Comparison of ENCODE assay signal across 9 mouse cellular contexts in the genomic region with DNA sequence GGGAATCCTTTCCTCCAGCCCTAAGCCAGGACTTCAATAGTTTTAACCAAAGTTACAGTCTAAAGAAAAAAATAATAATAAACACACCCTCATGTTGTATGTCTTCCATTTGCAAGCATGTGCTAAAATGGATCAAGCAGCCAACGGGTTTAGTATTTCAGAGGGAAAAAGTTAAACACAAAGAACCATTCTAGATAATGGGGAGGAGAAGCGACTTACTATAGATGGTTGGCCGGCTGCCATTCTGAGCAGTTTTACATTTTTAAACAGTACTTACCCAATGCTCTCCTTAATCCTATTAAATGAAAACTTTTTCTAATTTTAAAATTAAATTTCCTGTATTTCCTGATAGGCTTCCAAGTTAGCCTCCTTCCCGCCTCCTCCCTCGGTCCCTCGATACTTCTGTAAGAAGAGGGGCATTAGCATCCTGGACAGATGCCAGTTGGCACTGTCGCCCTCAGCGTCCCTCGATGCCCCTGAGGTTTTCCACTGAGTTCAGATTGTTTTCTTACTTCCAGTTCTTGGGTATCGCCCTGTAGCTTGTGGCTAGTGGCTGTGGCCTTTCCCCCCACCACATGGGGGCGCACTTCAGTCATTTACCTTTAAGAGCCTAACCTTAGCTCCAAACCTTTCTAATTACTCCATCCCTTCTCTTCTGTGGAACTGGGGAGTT.
A peak's percentile ranks its signal among the peaks of the same experiment; 100 is the strongest.
DNase-seq lines count a peak whose midpoint lies in the region; ATAC-seq and TF ChIP-seq lines count a peak whose summit lies in the region.
"Had no signal": no experiment of that assay in that cellular context is flagged by ENCODE, and none has a peak within 500 bp of the region (broad histone marks: within the 10 kb centered on the region; RNA-seq: fewer than 3 reads in every experiment).

No protein-coding gene starts in this region.

- H3K4me1 ChIP-seq in embryonic facial prominence, embryonic 12.5 days = no peaks in the 10 kb centered on the region
- H3K4me1 ChIP-seq in embryonic facial prominence, embryonic 10.5 days = no peaks in the 10 kb centered on the region
- H3K4me1 ChIP-seq in thymus, adult 2 months (replicated peaks; ENCODE audit: control insufficient read depth, insufficient read depth, low read length) = no peaks in the 10 kb centered on the region
- no peaks in the 10 kb centered on the region for H3K4me1 ChIP-seq in liver, embryonic 14.5 days (replicated peaks; ENCODE audit: control insufficient read depth in 2 of 2, insufficient read depth in 2 of 2, low read length in 1 of 2)
- H3K4me1 ChIP-seq: stomach, embryonic 15.5 days had no signal

- no peak for TF ChIP-seq EP300 in liver, embryonic 14.5 days (IDR thresholded peaks at IDR 0.05; ENCODE audit: low read depth)

- DNase-seq in embryonic facial prominence, embryonic 10.5 days (ENCODE audit: low spot score) = no peak
- peak; percentile 31 for DNase-seq in thymus, adult 2 months
- no peak for DNase-seq in thymus, adult 18-20 months
- peak; percentile 43 to 68 for DNase-seq in cerebellum, postnatal 25 days
- peak; percentile 77 for DNase-seq in heart, postnatal 4 days
- no peak for DNase-seq in liver, embryonic 14.5 days (ENCODE audit: low read depth in 3 of 3, low spot score in 3 of 3)
- peak; percentile 8 to 58 for DNase-seq in spleen, postnatal 10 days (ENCODE audit: low spot score in 2 of 2)

- WGBS in embryonic facial prominence, embryonic 12.5 days = 60% methylated on average over 11 of the region's 11 CpGs
- WGBS in embryonic facial prominence, embryonic 10.5 days = 84% methylated on average over 11 of the region's 11 CpGs
- WGBS in thymus, adult 2 months = 73% methylated on average over 11 of the region's 11 CpGs
- 55% methylated on average over 11 of the region's 11 CpGs for WGBS in liver, embryonic 14.5 days (ENCODE audit: insufficient replicate concordance)

- H3K27ac ChIP-seq in embryonic facial prominence, embryonic 12.5 days = no peak overlapping the region
- no peak overlapping the region for H3K27ac ChIP-seq in embryonic facial prominence, embryonic 10.5 days (replicated peaks)
- H3K27ac ChIP-seq in thymus, adult 2 months (ENCODE audit: control insufficient read depth, insufficient read depth, low read length) = no peak overlapping the region
- H3K27ac ChIP-seq in liver, embryonic 14.5 days = no peak overlapping the region
- H3K27ac ChIP-seq: stomach, embryonic 15.5 days had no signal

- no peak overlapping the region for H3K4me3 ChIP-seq in embryonic facial prominence, embryonic 12.5 days
- no peak overlapping the region for H3K4me3 ChIP-seq in embryonic facial prominence, embryonic 10.5 days
- H3K4me3 ChIP-seq in thymus, adult 2 months (ENCODE audit: control insufficient read depth, insufficient read depth, low read length) = no peak overlapping the region
- no peak overlapping the region for H3K4me3 ChIP-seq in liver, embryonic 14.5 days (ENCODE audit: insufficient read depth in 1 of 2, low read depth in 2 of 2, low read length in 2 of 2)
- H3K4me3 ChIP-seq: stomach, embryonic 15.5 days had no signal

- peak; percentile 35; the same call in 1 of the 2 replicates for ATAC-seq in embryonic facial prominence, embryonic 12.5 days (ENCODE audit: insufficient number of reproducible peaks, insufficient read depth, low FRiP score, low TSS enrichment)
- ATAC-seq in liver, embryonic 14.5 days (ENCODE audit: insufficient read depth) = no peak

- H3K4me2 ChIP-seq in embryonic facial prominence, embryonic 12.5 days (replicated peaks) = no peak overlapping the region
- no peak overlapping the region for H3K4me2 ChIP-seq in liver, embryonic 14.5 days (ENCODE audit: low read depth)
- H3K4me2 ChIP-seq: stomach, embryonic 15.5 days had no signal

- H3K9me3 ChIP-seq in embryonic facial prominence, embryonic 12.5 days = no peaks in the 10 kb centered on the region
- H3K9me3 ChIP-seq in embryonic facial prominence, embryonic 10.5 days = no peaks in the 10 kb centered on the region
- no peaks in the 10 kb centered on the region for H3K9me3 ChIP-seq in liver, embryonic 14.5 days (ENCODE audit: control insufficient read depth, low read length)
- H3K9me3 ChIP-seq: stomach, embryonic 15.5 days had no signal

- no peak for TF ChIP-seq POLR2A in thymus, adult 2 months (IDR thresholded peaks at IDR 0.05; ENCODE audit: control insufficient read depth, extremely low read depth, insufficient read depth, low read length, poor library complexity)

- no peaks in the 10 kb centered on the region for H3K27me3 ChIP-seq in embryonic facial prominence, embryonic 12.5 days
- H3K27me3 ChIP-seq in embryonic facial prominence, embryonic 10.5 days (replicated peaks; ENCODE audit: low read depth, poor library complexity, severe bottlenecking) = no peaks in the 10 kb centered on the region
- no peaks in the 10 kb centered on the region for H3K27me3 ChIP-seq in thymus, adult 2 months (ENCODE audit: control insufficient read depth, insufficient read depth, low read length)
- H3K27me3 ChIP-seq in liver, embryonic 14.5 days (ENCODE audit: control insufficient read depth, insufficient read depth, low read length) = no peaks in the 10 kb centered on the region
- H3K27me3 ChIP-seq: stomach, embryonic 15.5 days had no signal

- H3K36me3 ChIP-seq in embryonic facial prominence, embryonic 12.5 days = no peaks in the 10 kb centered on the region
- no peaks in the 10 kb centered on the region for H3K36me3 ChIP-seq in embryonic facial prominence, embryonic 10.5 days (replicated peaks)
- no peaks in the 10 kb centered on the region for H3K36me3 ChIP-seq in thymus, adult 2 months (ENCODE audit: control insufficient read depth, insufficient read depth, low read length)
- no peaks in the 10 kb centered on the region for H3K36me3 ChIP-seq in liver, embryonic 14.5 days (replicated peaks; ENCODE audit: control insufficient read depth, insufficient read depth, low read depth)
- H3K36me3 ChIP-seq: stomach, embryonic 15.5 days had no signal

- TF ChIP-seq CTCF in thymus, adult 2 months (IDR thresholded peaks at IDR 0.05; ENCODE audit: borderline replicate concordance, control insufficient read depth, extremely low read depth, insufficient read depth, low read length, poor library complexity) = peak; percentile 19; the same call in 1 of the 2 replicates
- peak; percentile 64 for TF ChIP-seq CTCF in liver, embryonic 14.5 days (IDR thresholded peaks at IDR 0.05; ENCODE audit: low read depth)

- H3K9ac ChIP-seq in embryonic facial prominence, embryonic 12.5 days = no peak overlapping the region
- H3K9ac ChIP-seq in liver, embryonic 14.5 days (replicated peaks) = no peak overlapping the region
- H3K9ac ChIP-seq: stomach, embryonic 15.5 days had no signal

Comparison
In these comparisons a context has a peak if more than half of its experiments do, and no peak if none do; other contexts are left out.
1. DNase-seq: peak in thymus, adult 2 months (single experiment), cerebellum, postnatal 25 days (2 of 2), heart, postnatal 4 days (single experiment) and spleen, postnatal 10 days (2 of 2); none in embryonic facial prominence, embryonic 10.5 days (single experiment), thymus, adult 18-20 months (0 of 2) and liver, embryonic 14.5 days (0 of 3).